Mouse (Mus musculus) thymus, postnatal 14 days (tissue): ENCODE measurements around the gene Cpn2.

Experiments
- DNase-seq: peaks from one replicate; pipeline ENCODE4 v3.0.0; 2021

Cpn2 gene

DNA sequence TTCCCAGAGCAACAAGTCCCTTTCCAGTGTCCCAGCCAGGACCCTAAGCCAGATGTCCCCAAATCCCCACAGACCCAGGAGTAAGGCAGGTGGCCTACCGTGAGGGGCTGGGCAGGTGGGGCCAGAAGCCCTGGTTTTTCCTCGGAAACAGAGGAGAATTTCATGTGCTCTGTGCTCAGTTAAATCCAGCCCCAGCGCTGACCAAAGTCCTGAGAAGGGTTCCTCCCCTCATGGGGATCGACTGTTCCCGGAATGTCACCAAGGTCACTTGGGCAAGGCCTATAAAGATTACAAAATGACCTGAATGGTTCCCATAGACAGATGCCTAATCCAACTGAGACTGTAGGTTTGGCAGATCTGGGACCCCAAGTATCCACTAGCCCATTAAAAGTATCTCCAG is at the start of gene Cpn2:
Cpn2 (minus strand) TSS at position 141 of the 400 bp plus-strand sequence.
- no peak for DNase-seq

DNA sequence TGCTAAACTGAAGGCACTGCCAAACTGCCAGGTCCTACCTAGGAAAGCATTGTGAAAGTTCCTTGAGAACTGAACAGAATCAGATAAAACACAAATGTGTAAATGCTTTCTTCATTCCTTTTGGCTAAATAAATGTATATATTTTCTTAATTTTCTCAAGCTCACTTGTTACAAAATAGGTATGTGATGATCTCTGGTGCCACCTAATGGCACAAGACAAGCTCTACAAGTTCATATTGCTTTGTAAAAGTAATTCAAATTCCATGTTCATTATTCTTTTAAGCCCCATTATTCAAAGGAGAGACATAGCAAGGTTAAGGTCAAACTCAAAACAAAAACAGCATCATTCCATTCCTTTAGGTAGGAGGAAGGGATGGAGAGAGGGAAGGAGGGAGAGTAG is 46.9 kb upstream of the Cpn2 start:
- peak; percentile 21 for DNase-seq

DNA sequence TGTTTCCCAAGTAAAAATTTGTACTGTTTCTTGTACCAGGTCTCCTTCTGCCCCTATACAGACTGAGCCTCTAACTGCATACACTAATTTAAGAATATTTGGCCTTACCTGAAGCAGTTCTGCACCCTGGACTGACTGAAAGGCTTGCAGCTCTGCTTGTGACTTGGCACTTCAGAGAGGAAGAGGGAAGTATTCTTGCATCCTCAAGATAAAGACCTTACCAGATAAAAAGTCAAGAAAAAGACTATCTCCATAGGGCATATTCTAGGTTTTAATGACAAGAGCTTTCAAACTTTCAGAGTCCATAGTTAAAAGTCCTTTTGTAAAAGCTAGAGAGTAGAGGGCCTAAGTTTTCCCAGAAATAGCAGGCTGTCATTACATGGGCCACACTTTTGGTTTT is 43.3 kb upstream of the Cpn2 start, which contains the start of gene Gp5:
Gp5 (minus strand) TSS at position 133 of the 400 bp plus-strand sequence.
- no peak for DNase-seq

DNA sequence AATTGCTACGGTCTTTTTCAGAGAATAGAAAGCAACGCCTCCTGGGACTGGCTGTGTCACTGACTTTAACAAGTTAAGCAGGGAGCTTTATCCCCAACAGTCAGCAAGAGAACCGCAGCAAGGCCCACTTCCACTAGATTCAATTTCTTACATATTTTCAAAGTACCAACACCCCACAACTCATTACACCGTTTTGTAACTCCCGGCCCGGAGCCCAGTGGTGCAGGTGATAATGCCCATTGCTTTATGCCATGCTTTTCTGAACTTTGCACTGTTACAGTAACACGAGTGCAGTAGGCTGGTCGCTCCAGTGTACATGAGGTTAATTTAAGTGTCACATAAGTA is 42.8 kb upstream of the Cpn2 start:
- DNase-seq, result no peak

DNA sequence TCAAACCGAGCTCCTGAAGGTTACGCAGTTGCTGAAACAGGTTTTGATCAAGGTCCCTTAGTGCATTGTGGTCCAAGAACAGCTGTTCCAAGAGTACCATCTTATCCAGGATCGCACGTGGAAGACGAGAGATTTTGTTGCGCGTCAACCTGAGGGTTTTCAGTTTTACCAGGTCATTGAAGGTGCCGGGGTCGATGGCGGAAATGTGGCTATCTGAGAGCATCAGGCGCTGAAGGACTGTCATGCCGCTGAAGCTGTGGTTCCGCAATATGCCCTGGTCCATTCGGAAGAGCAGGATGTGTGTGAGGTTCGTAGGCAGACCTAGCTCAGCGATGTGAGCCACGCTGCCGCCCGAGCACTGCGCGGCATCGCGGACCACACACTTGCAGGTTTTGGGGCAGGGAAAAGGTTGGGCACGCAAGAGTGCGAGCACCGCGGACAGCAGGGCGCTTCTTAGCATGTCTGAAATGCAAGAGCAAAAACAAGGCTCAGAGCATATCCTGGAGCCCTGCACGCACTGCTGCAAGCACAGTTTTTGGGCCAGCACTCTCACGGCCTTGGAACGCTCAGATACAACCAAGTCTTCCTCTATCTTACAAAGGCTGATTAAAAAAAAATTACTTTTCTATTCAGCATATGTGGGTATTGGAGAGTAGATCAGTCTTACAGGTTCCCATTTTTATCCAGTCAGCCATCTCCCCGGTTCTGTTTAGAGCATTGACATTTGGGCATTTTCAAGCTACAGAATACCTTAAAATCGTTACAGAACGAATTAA is 42.3 kb upstream of the Cpn2 start:
- no peak for DNase-seq

DNA sequence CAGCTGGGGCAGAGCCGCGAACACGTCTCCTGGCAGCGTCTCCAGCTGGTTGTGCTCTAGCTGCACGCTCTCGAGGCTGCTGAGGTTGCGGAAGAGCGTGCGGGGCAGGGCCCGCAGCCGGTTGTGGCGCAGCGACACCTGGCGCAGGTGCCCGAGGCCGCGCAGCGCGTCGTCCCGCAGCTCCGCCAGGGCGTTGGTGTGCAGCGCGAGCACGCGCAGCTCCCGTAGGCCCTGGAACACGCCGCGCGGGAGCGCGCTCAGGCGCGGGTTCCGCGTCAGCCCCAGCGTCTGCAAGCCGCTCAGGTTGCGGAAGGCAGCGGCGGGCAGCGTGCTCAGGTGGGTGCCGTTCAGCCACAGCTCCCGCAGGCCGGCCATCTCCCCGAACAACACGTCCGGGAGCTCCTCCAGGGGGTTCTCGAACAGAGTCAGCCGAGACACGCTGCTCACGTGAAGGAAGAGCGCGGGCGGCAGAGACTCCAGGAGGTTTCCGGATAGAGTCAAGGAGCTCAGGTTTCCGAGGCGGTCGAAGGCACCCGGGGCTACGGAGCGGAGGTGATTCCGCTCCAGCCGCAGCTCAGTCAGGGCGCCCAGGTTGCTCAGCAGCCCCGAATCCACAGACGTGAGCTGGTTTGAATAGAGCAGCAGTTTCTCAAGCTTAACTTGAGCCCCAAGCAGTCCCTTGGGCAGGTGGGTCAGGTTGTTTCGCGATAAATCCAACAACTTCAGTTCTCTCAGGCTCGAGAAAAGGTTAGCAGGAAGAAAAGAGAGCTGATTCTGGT is 41.5 kb upstream of the Cpn2 start:
- peak; percentile 53 for DNase-seq

DNA sequence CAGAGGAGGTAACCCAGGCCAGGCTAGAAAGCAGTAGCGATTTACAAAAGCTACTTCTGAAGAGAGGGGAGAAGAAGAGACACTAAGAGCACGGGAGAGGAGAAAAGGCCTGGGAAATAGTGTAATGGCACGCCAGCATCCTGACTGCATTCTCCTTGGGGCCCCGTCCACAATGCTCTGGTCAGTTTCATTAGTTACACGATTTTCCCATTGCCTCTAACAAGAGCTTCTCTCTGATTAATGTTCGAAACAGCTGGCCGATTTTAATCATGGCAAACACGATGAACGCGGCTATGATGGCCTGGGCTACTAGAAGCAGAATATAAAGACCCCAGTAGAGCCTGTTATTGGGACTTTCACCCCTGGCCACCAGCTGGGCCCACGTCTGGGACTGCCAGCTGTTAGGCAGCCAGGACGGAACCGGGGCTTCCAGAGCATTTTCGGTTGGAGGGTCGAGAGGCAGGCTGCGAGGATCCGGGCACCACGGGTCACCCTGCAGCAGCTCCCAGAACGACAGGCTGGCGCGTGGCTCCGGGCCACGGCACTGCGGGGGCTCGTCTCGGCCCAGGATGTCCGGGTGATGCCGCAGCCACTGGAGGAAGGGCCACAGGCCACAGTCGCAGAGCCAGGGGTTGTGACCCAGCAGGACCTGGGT is 40.8 kb upstream of the Cpn2 start:
- DNase-seq, result no peak

DNA sequence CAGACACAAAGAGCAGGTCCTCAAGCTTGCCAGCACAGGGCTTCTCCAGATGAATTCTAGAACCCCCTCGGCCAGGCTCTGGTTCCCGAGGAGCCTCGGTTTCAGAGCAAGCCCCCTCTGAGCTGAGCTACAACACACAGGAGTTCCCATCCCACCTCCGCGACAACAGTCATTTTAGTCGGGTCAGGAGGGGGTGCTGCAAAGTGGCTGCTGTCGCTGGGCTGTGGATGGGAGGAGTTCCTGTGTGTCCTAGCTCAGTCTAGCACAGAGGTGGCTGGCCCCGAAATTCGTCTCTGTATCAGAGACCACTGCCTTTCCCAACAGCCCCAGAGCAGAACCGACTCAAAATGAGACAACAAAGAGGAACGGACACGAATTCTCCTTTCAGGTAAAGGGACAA is 40.0 kb upstream of the Cpn2 start:
- DNase-seq, result no peak

DNA sequence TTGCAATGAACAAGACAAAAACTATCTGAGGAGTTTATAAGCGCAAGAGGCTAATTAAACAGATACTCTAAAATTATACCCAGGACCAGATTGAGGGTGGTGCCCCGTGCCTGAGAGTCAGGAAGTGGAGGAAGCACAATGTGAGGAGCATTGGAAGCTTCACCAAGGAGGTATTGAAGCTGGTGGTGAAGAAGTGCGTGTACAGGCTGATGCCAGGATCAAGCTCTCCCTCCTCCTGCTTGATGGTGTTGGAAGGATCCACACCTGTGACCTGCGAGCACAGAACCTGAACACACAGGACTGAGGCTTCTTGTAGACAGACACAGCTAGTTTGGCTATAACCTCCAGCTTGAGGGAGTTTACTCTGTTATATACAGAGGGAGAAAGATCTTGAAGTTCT is 38.8 kb upstream of the Cpn2 start:
- no peak for DNase-seq

DNA sequence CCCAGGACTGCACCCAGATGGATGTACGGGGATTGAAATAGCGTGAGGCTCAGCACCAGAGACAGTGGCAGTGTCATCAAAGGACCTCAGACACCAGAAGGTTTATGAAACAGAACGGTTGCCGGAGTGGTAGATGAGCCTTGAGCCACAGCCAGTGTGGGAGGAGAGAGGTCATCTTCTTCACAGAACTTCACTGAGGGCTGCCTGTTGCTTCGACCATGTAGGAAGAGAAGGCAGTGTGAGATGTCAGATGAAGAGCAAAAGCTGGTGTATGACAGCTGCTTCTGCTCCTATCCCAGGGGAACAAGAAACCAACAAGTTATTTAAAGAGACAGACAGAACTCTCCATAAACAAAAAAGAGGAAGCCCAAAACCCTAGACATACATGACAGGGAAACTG is 36.9 kb upstream of the Cpn2 start:
- no peak for DNase-seq

DNA sequence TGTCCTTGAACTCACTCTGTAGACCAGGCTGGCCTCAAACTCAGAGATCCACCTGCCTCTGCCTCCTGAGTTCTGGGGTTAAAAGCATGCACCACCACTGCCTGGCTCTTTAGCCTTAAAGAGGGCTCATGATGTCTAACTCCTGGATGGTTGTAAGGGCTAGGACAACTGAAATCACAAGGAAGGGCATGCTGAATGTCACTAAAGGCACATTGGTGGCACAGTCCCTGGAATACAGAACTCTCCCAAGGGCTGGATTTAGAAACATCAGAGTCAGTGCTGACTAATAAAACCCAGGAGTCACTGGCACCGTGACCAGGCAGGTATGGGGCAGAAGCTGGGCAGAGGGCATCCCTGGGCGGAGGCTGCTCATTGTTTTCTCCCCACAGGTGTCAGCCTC is 36.1 kb upstream of the Cpn2 start:
- no peak for DNase-seq

DNA sequence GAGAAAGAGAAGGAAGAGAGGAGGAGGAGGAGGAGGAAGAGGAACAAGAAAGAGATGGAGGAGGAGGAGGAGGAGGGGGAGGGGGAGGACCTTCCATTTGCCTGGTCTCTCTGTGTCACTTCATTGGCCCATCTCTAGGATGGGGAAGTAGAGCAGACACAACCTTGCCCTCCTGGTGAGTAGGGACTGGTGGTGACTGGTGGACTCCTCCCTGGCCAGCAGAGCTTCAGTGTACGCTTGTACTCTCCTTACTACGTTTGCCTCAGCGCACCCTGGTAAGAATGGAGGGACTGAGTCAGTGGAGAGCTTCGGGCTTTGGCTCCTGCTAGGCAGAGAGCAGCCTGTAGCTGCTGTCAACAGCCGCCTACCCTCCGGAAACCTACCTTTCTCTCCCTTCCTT is 35.4 kb upstream of the Cpn2 start:
- DNase-seq, result no peak

DNA sequence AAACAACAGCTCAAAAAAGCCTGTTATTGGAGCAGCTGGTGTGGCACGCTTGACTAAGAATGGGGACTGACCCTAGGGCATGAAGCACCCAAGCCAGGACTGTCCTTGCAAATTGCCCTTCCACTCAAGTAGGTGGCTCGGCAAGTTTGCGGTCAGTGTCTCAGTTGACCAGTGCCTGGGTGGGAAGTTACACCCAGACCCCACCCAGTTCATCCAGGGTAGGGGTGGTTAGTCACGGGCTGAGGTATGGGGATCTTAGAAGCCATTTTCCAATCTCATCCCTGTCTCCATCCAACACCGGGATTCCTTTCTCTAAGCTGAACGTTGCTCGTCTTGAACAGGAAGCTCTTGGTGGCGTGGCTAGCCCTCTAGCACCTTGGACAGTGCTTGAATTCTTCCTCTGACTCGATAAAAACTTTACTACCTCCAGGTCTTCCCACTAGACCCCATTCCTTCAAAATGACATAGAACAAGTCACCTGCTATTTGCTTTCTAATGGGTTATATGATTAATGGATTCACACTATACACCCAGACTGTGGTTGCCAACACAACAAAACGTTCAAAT is 32.5 kb upstream of the Cpn2 start:
- no peak for DNase-seq

DNA sequence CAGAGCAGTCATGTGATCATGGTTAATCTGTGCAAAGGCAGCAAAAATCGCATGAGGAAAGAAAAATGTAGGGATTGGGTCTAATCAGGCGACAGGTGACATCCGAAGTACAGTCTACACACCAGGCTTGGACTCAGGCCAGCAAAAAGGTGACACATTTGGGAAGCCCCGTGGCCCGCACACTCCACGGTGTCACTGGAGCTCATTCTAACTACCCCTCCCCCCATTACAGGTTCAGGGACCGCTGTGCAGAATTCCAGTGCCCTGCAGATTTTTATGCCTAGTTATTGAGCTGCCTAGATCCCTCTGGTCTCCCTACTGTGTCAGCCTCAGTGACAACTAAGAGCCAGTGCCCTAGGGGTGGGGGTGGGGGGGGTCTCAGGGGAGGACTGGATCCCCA is 30.2 kb upstream of the Cpn2 start:
- DNase-seq, result no peak

DNA sequence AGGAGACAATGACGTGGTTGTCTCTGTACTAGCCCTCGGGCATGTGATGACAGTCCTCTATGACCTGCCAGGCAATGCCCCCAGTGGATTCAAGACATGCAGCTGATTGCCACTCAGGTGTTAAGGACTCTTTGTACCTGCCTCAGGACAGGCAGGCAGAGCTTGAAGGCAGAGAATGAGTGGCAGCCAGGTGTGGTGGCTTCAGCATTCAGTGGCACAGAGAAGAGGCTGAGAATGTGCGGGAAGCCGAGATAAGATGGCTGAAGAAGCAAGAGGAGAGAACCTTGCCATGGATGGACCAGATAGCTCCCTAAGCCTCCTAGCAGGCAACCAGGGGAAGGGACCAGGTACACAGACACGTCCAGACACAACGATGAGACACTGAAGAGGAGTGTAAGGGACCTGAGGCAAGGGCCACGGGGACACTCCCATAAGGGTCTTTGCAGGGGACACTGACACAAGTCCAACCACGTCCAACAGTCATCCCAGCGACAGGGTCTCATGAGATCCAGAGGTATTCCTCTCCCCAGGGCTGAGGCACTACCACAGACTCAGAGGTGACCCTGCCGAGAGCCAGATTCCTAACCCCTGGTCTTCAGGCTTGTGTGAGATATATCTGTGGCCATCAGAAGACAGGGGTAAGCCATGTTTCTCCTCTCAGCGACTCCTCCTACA is 29.4 kb upstream of the Cpn2 start:
- DNase-seq, result no peak

DNA sequence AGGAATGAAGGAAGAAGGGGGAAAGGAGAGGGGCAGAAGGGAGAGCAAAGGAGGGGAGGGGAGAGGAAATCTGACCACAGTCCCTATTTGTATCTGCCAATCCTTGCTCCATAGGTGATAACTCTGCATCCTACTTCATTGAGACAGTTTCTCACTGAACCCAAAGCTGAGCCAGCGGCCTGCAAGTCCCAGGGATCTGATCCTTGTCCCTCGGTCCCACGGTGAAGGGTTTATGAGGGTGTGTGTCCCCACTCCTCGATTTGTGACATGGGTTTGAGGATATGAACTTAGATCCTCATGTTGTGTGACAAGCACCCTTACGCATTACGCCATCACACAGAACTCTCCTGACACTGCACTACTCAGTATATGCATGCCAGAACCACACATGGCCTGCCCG is 27.8 kb upstream of the Cpn2 start:
- no peak for DNase-seq

DNA sequence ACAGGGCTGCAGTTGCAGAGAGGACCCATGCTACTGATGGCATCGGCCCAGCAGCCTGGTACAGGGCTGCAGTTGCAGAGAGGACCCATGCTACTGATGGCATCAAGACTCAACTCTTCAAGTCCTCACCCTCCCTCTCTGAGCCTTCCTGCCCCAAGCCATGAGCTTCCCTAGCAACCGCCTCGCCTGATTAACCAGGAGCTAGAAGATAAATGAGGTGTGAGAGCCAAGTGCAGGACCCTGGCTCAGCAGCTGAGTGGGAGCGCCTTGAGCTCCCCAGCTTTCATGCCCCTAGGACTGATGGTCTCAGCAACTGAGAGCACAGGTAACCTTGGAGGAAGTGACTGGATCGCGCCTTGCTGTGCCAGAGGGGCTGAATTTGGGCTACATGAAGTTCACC is 23.1 kb upstream of the Cpn2 start:
- DNase-seq, result no peak

DNA sequence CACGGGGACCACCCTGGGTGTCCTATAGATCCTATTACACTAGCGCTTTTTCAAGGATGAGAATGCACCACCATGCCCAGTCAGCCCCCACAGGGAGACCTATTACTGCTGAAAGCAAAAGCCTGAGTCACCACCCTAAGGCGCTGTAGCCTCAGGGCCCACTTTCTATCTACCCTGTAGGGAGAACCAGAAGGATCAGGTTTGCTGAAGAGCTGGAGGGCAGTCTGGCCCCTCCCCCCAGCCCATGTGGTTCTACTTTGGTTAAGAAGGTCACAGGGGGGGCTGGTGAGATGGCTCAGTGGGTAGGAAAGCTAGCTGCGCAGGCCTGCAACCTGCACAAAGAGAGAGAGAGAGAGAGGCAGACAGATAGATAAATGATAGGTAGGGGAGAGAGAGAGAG is 18.4 kb upstream of the Cpn2 start:
- no peak for DNase-seq

DNA sequence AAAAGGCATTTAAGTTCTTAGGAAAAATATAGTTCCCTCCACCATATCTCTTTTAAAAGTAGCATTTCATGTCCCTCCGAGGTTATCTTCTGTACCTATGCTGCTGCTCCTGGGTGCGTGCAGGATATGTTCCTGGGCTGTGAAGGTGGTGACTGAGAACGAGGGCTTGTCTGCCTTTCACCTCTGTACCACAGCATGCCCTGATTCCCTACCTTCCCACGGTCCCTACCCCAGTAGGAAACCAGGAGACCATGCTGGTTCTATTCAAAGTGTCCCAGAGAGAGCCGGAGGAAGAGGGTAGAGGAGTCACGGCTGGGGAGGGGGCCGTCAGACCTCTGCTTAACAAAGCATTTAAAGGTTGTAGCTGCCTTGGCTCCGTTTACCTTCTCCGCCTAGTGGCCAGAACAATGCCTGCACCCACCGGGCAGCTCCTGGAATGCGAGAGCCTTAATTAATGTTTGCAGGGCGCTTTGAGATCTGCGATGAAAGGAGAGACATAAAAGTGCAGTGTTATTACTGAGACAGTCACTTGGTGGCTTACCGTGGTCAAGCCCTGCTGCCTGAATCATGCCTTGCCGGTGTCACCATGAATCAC is 16.5 kb upstream of the Cpn2 start:
- DNase-seq, result peak; percentile 64

DNA sequence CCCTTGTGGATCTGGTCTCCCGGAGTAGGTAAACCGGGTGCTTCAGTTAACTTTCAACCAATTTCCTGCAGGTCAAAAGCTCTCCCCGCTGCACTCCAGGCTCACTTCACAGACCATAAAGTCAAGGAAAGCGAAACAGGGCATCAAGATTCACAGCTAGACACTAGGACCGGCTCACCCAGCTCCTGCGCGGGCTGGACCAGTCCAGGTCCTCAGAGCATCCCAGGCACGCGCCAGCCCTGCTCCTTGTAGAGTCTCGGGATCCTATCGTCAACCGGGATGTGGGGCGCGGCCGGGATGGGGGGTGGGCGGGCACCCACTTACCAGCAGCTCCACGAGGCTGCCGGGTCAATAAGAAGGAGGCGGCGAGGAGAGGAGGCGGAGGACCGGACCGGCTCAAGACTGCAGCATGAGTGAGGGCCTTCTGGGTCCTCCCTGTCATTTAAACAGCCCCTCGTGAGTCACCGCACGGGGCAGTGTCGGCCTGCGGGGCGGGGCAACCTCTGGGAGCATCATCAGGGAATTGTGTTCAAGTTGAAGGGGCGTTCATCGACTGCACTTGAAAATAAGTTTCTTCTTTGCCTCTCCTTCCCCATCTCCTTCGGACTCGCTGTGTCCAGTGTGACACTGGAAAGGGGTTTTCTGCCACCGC is 15.7 kb upstream of the Cpn2 start, which contains the start of gene Lrrc15:
Lrrc15 (minus strand) TSS at position 413 of the 652 bp plus-strand sequence.
- no peak for DNase-seq

DNA sequence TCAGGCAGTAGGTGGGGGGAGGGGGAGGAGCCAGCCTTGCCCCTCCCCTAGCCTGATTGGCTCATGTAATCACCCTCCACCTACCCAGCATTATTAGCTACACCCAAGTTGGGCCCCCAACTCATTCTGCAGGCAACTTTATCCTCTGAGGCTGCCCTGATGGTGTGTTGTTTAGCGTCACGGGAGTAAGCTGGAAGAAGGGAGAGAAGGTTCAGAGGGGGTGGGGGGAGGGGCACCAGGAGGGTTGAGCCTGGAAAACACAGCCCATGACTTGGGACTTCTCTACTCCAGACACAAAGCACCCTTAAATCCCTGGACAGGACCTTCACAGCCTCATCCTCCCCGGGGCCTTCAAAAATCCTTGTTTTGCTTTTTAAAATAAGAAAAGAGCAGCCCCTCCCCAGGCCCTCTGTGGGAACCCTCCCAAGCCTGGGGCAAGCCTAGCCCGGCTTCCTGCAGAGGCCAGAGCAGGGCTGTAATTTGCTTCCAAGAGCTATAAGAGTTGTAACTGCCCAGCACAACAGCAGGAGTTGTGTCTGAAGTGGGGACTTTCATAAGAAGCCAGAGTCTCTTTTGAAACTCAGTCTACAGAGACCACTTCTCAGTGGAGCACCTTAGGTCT is 13.5 kb upstream of the Cpn2 start:
- DNase-seq, result no peak

DNA sequence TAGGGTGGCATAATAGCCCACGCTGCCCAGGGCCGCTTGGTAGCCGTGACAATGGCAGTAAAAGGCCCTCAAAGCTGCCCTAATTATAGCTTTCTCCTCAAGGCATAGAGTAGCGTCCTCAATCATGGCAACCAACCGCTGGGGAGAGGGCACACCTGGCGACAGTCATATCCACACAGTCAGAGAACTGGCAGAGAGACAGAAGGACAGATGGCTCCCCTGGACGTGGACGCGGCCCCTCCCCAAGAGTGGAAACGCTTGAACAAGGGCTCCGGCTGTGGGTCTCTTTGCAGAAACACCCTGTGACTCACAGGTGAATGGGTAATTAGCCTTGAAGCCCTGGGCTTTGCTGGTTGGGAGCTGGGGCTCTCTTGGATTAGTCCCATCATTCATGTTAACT is 11.1 kb upstream of the Cpn2 start:
- DNase-seq, result peak; percentile 32
